Mouse (Mus musculus) adrenal gland, postnatal 36 days (tissue): ENCODE measurements around the gene Pcnx2. TPM values are rescaled to one million over a fixed set of nuclear protein-coding genes. Genes with fewer than 3 reads are reported as not detected.

Experiments
- DNase-seq, 2 experiments: peaks; one replicate each; pipeline ENCODE4 v3.0.0; 2021; ENCODE audit warnings: mixed read lengths in 1 of 2
- total RNA-seq, 2 experiments: library from RNA; stranded (reverse); gene quantifications; 2 replicates each; pipeline ENCODE4 v1.2.3; 2021

Gene Pcnx2
- total RNA-seq, 2 experiments from 2014 or later, result 0.33 to 0.43 TPM

DNA sequence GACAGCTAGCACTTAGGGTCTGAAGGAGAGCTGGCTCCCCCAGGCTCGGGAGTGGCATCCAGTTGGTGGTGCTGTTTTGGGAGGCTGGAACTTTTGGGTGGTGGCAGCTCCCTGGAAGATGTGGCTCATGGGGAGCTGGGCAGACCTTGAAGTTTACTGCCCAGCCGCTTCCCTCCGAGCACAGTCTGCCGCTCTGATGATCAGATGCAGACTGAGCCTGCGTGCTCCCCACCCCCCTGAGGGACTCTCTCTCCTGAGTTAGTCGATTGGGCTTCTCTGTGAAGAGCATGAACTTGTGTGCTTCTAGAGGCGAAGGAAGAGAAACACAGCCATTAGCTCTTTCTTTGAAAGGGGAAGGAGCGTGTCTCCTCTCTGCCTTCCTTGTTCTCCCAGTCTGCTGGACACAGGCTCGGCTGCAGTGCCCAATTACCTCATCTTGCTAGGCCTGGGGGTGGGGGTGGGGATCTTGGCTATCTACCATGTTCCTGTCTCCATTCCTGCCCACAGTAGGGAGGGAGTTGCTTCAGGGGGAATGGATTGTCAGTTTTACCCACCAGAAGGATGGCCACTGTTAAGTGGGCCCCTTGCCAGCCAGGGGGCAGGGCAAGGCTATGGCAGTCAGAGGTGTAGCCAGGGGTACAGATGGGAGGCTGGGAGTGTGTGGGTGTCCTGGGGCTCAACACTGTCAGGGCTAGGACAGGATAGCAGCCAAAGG, 141.6 kb downstream of the Pcnx2 start:
- DNase-seq, result peak; percentile 16 to 38

DNA sequence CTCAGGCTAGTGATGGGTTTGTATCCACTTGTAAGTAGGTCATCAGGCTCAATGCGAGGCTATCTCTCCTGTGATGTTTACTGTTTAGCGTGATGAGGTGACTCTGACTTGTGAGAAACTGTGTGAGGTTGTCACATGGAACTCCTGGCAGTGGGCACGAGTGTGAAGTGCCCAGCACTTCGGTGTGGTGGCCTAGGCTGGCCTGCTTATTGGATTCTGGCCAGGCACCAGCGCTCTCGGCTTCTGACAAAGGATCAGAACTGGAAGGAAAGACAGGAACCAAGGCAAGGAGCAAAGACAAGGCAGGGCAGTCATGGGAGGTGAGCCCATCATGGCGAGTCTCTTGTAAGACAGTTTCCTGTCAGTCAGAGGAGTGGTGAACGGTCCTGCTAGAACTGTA, 142.2 kb downstream of the Pcnx2 start:
- DNase-seq, result no peak

DNA sequence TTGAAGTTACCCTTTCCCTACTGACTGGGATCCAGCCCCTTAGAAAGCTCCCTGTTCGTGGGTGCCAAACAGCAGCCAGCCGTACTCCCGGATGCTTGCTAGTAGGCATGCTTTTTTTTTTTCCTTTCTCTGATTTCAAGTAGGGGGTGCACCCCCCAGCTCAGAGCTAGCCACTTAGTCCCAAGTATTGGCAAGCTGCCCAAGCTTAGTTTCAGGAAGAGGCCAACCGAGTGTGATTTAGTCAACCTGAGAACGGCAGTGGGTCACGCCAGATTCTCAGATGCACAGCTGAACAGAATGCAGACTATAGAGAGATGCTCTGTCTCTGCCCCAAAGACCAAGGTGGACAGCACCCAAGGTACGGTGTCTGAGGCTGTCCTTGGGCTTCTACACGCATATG, 147.3 kb downstream of the Pcnx2 start:
- no peak for DNase-seq

DNA sequence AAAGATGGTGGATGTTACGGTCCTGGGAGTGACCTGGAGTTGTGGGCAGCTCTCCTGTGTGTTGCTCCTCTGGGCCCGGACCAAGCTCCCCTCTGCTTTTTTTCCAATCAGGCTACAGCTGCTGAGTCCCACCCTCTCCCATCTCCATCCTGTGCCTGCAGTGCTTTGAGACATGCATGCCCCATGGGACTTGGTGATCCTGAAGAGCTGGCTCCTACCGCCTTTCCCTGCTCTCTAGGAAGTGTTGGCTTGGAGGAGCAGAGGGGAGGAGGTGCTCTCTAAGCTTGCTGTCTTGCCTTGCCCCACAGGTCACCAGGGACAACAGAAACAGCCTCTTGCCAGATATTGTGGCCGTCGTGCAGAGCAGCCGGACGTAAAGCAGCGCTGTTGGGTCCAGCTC, 150.7 kb downstream of the Pcnx2 start:
- peak in 1 of 2 experiments; percentile 22 for DNase-seq

DNA sequence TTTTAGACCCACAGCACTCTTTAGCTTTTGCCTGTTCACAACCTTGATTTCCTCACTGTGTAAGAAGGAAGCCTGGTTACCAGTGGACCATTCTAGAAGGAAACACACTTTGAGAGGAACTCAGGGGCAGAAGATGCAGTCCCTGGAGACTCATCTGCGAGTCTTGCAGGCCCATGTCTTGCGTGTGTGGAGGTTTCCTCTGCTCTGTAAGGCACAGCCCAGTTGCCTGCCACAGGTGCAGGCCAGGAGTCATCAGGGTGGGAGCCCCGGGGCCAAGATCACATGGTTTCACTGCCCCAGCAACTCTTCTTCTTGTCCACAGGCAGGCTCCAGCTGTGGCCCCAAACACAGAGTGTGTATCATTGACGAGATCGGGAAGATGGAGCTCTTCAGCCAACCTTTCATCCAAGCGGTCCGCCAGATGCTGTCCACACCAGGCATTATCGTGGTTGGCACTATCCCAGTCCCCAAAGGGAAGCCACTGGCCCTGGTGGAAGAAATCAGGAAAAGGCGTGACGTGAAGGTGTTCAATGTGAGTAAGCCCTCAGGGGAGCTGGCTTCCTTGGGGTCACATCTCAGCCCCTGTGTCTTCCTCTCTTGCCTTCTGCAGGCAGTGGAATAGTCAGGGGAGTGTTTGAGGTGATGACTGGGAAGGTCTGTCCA, 153.1 kb downstream of the Pcnx2 start:
- DNase-seq, result no peak

DNA sequence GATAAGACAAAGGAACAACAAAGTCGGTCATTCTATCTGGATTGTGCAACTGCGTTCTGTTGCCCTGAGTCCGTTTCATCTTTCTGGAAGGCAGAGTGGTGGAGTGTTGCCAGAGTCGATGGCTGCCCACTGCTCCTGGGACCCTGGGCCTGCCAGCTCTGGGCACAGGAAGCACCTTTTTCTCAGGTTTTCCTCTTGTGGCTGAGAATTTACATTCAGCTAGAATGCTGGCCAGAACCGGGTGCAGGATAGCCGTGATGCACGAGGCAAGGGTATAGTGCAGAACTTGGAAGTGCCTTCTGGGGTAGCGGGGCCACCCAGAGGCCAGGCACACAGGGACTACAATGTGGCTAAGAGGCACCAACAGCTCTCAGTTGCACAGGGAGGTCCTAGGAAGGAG, 155.7 kb downstream of the Pcnx2 start:
- peak in 1 of 2 experiments; percentile 21 for DNase-seq

DNA sequence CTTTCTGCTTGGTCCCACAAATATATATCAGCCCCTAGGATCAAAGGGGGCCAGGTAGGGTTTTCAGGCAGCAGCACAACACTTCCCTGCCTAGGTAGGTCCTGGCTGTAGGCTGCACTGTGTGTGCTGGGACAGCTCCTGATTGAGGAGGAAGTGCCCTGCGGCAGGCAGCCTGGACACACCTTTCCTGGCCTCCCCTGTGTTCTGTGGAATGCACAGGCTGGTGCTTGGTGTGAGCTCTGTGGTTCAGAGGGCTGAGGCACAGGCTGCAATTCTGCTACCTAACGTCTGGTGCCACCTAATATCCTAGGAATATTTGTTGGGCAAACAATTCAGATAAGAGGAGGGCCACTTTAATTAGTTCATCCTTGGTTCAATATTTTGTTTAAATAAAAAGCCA, 156.3 kb downstream of the Pcnx2 start:
- no peak for DNase-seq

DNA sequence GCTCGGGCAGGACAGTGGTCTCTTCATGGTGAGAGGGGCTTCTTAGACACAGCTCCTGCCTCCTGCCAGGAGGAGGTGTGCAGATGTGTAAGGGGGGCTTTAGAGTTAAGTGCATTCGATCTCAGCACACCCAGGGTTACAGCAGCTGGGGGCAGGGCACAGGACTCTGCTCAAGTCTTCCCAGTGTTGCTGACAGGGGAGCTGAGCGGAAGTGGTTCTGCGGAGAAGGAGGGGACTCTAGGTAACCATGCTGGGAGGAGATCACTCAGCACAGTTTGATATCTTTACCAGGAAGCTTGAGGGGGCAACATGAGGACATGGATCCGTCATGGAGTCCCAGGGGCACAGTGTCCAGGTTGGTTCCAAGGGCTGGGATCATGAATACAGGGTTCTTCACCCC, 156.7 kb downstream of the Pcnx2 start:
- no peak for DNase-seq

DNA sequence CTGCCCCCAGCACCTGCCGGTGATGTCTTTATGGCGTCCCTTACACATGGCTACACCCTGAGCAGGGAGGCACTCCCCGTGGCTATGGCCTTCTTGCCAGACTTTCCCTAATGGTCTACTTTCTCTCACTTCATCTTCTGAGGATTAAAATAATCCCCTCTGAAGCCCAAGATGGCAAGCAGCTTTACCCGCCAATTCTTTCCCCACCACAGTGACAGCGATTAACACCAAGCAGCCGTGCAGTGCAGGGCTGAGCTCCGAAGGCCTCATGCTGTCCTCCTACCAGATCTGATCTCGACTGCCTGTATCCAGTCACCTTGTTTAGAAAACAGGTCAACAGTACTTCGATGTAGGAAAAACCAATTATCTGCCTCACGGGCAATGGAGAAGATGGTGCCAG, 157.5 kb downstream of the Pcnx2 start:
- DNase-seq, result no peak

DNA sequence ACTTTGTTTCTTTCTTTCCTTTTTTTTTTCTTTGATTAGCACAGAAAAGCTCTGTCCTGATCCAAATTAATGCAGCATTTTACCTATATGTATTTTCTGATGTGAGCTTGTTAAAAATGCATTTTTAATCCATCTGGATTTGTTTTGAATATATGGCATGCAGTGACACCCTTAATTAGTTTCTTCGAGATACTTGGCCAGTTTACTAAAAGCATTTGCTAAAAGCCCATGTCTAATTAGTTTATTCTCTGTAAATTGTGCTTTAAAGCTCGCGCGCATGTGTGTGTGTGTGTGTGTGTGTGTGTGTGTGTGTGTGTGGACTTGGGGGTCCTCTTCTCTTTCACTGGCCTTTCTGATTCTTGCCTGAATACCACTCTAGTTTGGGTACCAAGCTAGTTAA, 159.2 kb downstream of the Pcnx2 start:
- DNase-seq, result no peak

DNA sequence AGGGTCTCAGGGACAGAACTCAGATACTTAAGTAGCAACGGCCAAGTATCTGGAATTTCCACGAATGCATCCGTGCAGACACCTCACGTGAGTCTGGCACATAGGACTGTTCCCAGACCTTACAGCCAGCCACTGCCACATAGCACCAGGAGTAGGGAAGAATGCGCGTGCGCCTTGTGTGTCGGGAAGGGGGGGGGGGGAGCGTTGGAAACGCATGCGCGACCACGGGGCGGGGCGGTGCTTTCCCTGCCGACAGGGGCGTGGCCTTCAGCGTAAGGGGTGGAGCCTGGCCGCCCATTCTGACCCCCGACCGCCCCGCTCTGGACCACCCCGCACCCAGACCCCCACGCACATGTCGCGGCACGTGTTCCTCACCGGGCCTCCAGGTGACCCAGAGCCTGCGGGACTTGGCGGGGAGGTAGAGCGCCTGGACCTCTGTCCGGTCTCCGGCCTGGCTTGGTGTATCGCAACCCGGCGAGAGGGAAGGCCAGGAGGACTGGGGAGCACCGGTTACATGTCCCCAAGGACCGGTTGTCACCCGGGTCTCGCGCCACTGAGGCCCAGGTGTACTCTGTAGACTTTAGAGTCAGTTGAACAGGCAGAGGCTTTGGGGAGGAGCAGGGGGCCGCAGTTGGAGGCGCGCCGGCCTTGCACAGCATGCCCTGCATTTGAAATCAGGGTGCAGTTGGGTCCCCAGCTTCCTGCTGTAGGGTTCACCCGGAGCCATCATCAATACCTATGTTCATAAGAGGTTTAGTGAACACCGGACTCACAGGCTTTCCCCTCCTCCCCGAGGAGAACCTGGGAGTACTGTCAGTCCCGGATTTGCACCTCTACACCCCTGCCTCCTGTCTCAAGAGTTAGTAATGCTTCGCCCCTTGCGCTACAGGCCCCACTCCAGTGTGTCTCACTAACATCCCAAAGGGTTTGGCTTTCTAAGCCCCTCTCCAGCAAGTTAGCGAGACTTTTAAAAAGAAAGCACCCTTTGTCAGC, 163.9 kb downstream of the Pcnx2 start:
- DNase-seq, result peak; percentile 93 to 94

DNA sequence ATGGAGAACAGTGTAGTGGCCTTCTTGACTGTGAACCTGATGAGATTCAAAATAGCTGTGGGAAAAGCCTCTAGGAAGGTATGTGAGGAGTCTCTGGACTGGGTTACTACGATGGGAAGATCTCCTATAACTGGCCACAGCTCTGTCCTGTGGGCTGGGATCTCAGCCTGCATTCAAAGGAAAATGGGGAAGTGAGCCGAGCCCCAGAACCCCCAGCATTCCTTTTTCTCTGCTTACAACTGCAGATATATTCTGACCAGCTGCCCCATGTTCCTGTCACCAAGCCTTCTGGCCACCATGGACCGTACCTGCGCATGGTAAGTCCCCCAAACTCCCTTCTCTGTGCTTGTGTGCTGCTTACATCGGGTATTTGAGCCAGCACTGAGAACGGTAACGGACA, 168.4 kb downstream of the Pcnx2 start, which contains the start of gene Ntpcr:
Ntpcr (plus strand) TSS at position 218 of the 400 bp plus-strand sequence.
- DNase-seq, result no peak

DNA sequence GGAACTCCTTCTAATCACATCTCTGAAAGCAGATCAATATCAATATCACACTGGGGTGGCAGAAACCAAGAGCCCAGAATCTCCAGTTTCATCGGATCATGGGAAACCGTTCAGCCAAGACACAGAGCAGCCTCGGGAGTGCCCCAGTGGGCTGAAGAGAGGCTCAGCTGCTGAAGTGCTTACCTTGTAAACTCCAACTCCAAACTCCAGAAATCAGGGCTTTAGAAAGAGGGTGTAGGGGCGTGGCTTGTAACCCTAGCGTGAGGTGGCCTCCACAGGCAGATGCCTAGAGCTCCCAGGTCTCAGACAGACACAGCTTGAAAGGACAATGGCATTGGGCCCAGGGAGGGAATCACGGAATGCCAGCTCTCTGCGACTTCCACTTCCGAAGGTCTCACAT, 170.3 kb downstream of the Pcnx2 start:
- no peak for DNase-seq

DNA sequence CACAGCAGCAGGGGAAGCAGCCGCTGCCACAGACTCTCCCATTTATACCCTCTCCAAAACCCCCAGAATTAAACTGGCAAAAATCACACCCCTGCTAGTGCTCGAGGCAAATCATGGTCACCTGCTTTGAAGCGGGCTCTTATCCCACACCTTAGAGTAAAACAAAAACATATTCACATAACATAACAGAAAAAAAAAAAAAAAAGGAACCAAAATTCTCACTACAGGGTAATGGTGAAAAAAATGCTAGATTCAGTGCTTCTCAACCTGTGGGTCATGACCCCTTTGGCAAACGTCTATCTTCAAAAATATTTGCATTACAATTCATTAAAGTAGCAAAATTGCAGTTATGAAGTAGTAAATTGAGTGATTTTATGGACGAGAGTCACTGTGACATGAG, 171.1 kb downstream of the Pcnx2 start:
- no peak for DNase-seq

DNA sequence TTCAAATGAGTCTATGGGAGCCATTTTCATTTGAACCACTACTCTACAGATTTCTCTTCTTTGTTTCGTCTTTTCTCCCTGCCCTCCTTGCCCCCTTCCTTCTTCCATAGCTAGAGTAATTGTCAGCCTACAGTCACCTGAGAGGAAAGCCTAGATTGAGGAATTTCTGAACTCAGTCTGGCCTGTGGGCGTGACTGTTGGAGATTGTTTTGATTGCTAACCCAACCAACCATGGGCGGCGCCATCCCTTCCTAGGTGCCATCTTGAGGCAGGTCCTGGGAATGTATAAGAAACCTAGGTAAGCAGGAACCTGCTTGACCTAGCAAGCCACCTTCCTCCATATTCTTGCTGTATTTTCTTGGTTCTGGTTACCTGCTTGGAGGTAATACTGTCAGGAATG, 172.0 kb downstream of the Pcnx2 start:
- DNase-seq, result no peak

DNA sequence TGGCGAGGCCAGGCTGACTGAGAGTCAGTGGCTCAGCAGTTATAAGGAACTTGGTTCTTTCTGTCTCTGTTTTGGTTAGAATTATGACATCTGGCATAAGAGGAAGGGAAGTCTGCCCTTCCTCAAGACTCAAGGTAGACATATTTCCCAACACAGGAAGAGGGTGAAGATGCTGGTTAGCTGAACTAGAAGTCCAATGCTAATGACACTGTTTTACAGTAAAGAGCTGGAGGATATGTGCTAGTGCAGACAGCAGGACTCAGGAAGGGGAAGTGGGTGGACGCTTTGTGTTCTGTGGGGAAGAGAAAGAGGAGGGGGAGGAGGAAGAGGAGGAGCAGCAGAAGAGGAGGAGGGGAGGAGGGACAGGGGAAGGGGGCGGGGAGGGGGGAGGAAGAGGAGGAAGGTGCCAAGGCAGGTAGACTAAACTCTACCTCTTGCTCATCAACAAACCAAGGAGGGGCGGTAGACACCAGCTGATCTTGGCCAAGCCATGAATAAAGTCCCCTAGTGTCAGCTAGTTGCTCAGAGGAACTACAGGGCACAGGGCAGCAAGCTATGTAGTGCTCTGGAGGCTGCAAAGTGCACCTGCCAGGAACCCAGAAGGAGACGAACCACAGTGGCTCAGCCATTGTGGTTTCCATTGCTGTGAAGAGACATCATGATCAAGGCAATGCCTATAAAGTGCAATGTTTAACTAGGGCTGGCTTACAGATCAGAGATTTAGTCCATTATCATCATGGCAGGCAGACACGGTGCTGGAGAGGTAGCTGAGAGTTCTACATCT, 172.9 kb downstream of the Pcnx2 start:
- DNase-seq, result no peak

DNA sequence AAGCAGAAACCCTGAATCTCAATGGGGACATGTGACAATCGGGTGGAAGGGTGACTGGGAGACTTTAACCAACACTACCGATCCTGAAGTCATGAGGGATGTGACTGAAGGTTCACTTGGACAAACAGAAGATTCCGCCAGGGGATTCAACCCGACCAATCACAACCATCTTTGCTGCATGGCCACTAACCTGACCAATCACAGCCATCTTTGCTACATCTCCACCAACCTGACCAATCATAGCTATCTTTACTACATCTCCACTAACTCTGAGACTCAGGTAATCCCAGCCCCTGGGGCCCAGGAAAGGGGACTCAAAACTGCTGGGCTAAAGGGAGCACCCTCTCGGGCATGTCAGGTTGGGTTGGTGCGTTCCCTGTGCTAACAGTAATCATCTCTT, 174.7 kb downstream of the Pcnx2 start:
- no peak for DNase-seq

DNA sequence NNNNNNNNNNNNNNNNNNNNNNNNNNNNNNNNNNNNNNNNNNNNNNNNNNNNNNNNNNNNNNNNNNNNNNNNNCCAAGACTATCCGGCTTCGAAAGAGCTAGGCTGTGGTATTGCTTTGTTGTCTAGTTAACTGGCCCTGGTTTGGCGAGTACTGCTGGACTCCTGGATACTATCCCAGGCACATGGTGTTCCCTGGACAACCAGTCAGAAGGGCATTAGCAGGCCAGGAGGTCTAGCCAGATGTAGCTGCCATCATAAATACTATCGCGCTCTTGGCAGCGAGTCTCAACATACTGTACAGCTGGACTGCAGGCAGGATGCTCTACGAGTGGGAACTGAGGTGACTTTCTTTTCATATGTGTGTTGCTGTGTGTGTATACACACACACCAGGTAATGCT, 175.4 kb downstream of the Pcnx2 start:
- no peak for DNase-seq

DNA sequence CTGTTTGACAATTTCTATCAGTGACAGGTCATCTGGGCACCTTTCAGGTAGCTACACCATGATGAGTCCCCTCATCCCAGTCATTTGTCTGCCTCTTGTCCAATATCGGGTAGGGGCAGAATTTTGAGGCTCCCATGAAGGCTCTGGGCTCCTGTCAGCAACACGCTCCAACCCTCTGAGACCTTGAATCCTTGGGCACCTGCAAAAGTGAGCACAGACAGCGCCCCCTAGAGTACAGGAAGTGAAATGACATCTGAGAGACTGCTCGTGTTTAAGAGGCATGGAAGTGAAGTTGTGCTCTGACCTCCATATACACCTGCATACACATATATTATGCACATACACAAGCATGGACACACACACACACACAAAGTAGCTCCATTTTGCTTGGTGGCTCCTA, 179.2 kb downstream of the Pcnx2 start:
- DNase-seq, result no peak

DNA sequence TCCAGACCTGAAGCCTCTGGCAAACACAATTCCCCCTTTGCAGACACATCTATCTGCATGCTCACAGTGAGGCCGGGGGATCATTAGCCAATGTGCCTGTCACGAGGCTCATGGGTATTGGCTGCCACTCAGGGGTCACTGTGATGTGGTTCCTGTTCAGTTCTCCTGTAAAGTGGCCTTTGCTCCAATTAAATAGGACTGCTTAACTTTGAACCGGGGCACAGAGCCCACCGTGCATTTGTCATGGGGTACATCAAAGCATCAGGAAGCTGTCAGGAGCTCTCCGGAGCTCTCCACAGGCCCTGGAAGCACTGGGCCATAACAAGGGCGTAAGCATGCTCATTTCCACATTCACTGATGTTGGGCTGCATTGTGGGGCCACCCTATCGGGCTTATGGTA, 181.5 kb downstream of the Pcnx2 start:
- DNase-seq, result no peak

DNA sequence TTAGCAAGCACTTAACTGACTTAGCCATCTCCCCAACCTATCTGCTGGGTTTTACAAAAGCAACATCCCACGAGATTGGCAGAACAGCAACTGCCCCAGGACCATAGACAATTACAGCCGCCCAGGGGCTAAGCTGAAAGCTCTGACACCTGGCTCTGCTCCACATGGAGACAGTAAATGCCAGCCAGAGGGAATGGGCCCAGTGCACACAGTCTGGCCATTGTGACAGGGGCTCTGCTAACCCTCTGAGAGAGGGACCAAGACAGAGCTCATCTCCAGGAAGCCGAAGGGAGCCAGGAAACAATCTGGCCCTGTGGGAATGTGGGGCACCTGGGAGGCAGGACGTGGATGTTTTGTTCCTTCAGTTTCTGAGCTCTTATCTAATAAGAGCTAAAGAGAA, 181.9 kb downstream of the Pcnx2 start:
- no peak for DNase-seq

DNA sequence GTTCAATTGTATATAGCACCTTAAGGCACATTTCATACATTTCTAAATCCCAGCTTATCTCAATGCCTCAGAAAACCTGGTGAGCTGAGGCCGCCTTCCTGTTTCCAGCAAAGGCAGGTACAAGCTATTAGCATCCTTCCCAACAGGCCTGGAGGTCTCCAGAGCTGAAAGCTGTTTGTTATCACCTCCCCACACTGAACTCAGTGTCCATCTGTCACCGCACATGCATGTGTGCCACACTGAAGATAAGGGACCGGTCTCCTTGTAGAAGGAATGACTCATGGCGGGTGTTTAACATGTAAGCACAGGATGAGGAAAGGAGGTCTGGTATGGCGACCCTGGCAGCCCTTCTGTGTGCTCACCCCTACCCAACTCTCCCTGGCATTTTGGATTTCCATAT, 186.6 kb downstream of the Pcnx2 start:
- DNase-seq, result no peak
